Mouse (Mus musculus): ENCODE measurements at regions not wholly inside any gene's neighbourhood (a gene's known extent, or its start where the extent isn't known, plus 50 kb on each side); places are given as distances from the start of the nearest gene placed in this dataset.

DNA sequence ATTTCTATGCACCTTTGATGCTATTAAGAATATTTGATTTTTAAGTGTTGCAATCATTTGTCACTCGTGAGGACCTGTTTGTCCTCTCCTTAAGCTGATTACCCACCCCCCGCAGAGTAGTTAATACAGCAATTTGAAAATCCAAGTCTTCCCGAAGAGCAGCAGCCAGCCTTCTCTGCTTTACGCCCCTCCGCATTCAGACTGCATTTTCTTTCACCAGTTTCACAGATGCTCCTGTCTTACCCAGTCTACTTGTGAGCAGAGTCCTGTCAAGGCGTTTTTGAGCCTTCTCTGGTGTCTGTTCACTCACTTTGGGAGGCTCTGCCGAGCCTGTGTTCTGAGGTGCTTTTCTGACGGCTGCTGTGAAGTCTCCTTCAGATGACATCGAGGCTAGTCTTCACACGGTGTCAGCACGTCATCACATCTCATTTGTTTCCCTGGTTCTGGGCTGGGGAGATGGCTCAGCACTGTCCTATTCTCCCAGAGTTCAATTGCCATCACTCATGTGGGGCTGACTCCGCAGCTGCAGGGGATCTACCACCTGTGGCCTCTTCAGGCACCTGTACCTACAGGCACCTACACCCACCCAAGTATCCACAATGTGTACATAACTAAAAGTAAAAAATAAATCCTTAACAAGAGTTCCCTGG is 178.3 kb downstream of the Bcl2l11 start:
- no peak for DNase-seq (ENCODE audit: low spot score)

DNA sequence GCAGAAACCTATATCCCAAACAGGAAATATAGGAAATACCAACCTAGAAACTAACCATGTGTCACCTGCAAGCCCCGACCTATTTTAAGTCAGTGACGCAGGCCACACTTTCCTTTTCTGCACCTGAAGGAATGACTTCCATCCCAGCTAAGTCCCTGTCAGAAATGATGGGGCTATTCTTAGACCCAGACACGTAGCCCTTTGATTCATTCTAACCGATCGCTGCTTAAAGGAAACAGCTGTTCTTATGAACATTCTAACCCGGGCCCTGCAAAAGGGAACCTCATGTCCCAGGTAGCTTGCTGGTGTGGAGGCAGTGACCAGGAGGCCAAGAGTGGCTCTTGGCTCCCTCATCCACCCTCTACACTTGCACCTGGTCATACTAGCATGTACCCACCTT is 180.9 kb downstream of the Bcl2l11 start:
- DNase-seq (ENCODE audit: low spot score) = no peak

- no peak for DNase-seq (ENCODE audit: low spot score)
Measured at GRCm38 (mm10) chr2:128309541-128310030, 183.7 kb downstream of the Bcl2l11 start.

- DNase-seq (ENCODE audit: low spot score) = peak; percentile 41
Measured at GRCm38 (mm10) chr2:128310081-128310480, 184.2 kb downstream of the Bcl2l11 start.

GRCm38 (mm10) chr2:128312084-128312594 is 186.3 kb downstream of the Bcl2l11 start:
- peak; percentile 77 for DNase-seq (ENCODE audit: low spot score)

GRCm38 (mm10) chr2:128312659-128313581 is 187.1 kb downstream of the Bcl2l11 start:
- DNase-seq (ENCODE audit: low spot score) = peak; percentile 38

DNA sequence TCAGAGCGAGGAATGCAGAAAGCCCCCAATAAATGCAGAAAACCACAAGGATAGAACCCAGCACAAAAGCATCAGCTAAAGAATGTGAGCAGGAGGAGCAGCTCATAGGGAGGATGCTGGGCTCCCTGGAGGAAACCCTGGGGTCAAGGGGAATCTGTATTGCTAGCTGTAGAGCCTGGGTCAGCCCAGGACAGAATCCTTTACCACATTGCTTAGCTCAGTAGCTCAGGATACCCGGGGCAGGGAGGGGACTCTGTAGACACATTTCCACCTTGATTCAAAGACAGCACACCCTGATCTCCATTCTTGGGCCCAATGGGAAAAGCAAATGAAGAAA is 187.7 kb downstream of the Bcl2l11 start:
- no peak for DNase-seq (ENCODE audit: low spot score)

- DNase-seq (ENCODE audit: low spot score) = no peak
Measured at GRCm38 (mm10) chr2:128313948-128314347, 188.1 kb downstream of the Bcl2l11 start.

- DNase-seq (ENCODE audit: low spot score) = no peak
Measured at GRCm38 (mm10) chr2:128316516-128316915, 190.7 kb downstream of the Bcl2l11 start.

DNA sequence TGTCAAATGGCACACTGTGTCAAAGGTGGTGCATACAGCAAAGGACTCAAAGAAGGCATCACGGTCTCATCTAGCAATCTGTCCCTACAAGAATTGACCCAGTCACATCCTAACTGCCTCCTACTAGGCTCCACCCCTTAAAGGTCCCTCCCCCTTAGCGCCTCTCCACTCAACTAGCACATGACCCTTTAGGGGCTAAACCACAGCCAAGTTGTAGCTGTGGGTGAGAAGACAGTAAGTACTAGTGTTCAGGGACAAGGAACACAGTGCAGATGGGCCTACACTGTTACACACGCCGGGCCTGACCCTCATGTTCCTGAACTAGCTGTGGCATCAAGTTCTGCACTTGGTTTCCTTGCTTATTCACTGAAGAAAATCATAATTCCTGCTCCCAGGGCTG is 192.4 kb downstream of the Bcl2l11 start:
- DNase-seq (ENCODE audit: low spot score) = no peak

GRCm38 (mm10) chr2:128318956-128319355 is 193.1 kb downstream of the Bcl2l11 start:
- DNase-seq (ENCODE audit: low spot score) = no peak

GRCm38 (mm10) chr2:128321475-128321874 is 195.6 kb downstream of the Bcl2l11 start:
- DNase-seq (ENCODE audit: low spot score) = no peak

DNA sequence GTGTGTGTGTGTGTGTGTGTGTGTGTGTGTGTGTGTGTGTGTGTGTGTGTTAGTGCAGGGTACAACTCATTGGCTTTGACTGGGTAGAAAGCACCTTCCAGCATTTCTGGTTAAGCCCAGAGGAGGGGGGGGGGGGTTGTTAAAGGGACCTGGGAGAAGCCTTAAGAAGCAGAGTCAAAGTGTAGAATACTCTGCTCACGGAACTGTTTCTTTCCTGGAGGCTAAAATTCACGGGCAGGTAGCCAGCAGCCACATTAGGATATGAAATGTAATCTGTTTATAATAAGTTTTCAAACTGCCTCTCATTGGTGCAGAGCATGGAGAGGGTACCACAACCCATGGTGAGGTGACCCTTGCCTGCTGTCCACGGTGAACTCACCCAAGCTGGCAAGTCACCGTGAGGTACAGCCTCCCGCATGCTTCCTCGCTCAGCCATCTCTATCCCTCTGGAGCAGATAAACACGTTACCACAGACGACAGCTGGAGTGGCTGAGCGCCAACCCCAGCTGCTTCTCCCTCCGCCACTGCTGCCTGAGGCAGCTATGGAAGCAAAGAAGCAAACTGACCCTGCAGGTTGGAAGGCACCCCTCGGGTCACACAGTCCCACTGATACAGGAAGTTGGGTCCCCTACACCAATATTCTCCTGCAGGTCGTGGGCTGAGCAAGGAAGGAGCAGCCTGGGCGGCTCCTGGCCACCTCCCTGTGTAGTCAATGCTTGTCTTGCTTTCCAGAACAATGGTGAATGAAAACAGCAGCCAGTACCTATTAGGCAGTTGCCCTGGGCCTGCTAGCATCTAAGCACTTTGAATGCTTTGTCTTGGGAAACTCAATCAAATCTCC is 198.6 kb downstream of the Bcl2l11 start:
- DNase-seq (ENCODE audit: low spot score) = peak; percentile 76

GRCm38 (mm10) chr2:128325097-128325421 is 199.2 kb downstream of the Bcl2l11 start:
- no peak for DNase-seq (ENCODE audit: low spot score)

- DNase-seq (ENCODE audit: low spot score) = no peak
Measured at GRCm38 (mm10) chr2:128325456-128325855, 199.6 kb downstream of the Bcl2l11 start.

GRCm38 (mm10) chr2:128330833-128331232 is 205.0 kb downstream of the Bcl2l11 start:
- no peak for DNase-seq (ENCODE audit: low spot score)

DNA sequence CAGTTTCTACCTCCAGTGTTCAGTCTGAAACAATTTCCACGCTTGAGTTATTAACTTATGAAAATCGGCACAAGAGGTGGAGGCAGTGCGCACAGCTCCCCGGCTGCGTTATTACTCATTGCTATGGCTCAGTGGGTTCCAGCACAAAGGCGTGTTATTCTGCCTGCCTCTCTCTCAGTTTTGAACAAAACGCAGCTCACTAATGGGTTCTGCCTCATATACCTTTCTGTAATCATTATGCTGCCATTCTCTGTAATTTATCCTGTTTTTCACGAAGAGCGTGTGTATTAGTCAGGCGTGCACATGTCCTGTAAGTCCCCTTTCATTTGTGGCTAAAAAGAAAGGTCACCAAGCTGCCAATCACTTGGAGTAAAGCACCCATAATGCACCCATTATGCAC is 205.4 kb downstream of the Bcl2l11 start:
- no peak for DNase-seq (ENCODE audit: low spot score)

GRCm38 (mm10) chr2:128331681-128332080 is 205.8 kb downstream of the Bcl2l11 start:
- no peak for DNase-seq (ENCODE audit: low spot score)

GRCm38 (mm10) chr2:128333401-128334142 is 207.7 kb downstream of the Bcl2l11 start:
- DNase-seq (ENCODE audit: low spot score) = no peak

- no peak for DNase-seq (ENCODE audit: low spot score)
Measured at GRCm38 (mm10) chr2:128334143-128334470, 208.3 kb downstream of the Bcl2l11 start.

GRCm38 (mm10) chr2:128334757-128335500 is 209.1 kb downstream of the Bcl2l11 start:
- DNase-seq (ENCODE audit: low spot score) = no peak
